Mouse (Mus musculus) left cerebral cortex, postnatal 10 days (tissue): ENCODE results near the gene Efemp1. TPM values are rescaled to one million over a fixed set of nuclear protein-coding genes. Genes with fewer than 3 reads are reported as not detected.
A peak's percentile ranks its signal among the peaks of the same experiment; 100 is the strongest.

ENCODE experiments used
- DNase-seq, 2 experiments: peaks; one replicate each; pipeline ENCODE4 v3.0.0; 2021 to 2022; ENCODE audit warnings: low spot score in 2 of 2, mixed read lengths in 1 of 2; ENCODE audit errors: extremely low spot score in 1 of 2
- intact Hi-C: fragments of 180-260 bp; cut with DNase I; formaldehyde crosslinking; loops from one replicate; pipeline ENCODE4 v1.15.1; 2025
- total RNA-seq, 2 experiments: library from RNA; stranded (reverse); gene quantifications; 2 replicates each; pipeline ENCODE4 v1.2.3; 2021

Gene Efemp1
- total RNA-seq: 1 to 10 TPM; 3.9 to 4.4 TPM

GRCm38 (mm10) chr11:28853102-28853800, at the start of gene Efemp1:
Gene Efemp1, plus strand, starts transcription at chr11:28853204.
- peak in 1 of 2 experiments; percentile 53 for DNase-seq

GRCm38 (mm10) chr11:28808685-28809084, 44.3 kb upstream of the Efemp1 start:
- peak; percentile 14 to 33 for DNase-seq
- intact Hi-C loops: loop anchor here (2.0 kb wide), 1 partner anchor 232 kb away; no protein-coding TSS in a partner anchor

More at GRCm38 (mm10) chr11:28853102-28853800, at the start of gene Efemp1:
- intact Hi-C loops: no loop called here

- intact Hi-C loops: loop anchor here (10.0 kb wide), 1 partner anchor 197 kb away; no protein-coding TSS in a partner anchor
- no peak for DNase-seq
These were observed 41.1 kb upstream of the Efemp1 start for GRCm38 (mm10) chr11:28811874-28812273.

- intact Hi-C loops: loop anchor here (10.0 kb wide), 1 partner anchor 198 kb away; no protein-coding TSS in a partner anchor
- DNase-seq: peak in 1 of 2 experiments; percentile 18
These were observed 40.4 kb upstream of the Efemp1 start for GRCm38 (mm10) chr11:28812564-28812963.

- intact Hi-C loops: loop anchor here (10.0 kb wide), 1 partner anchor 203 kb away; no protein-coding TSS in a partner anchor
- DNase-seq: no peak
These were observed 35.6 kb upstream of the Efemp1 start for GRCm38 (mm10) chr11:28817405-28817804.

GRCm38 (mm10) chr11:28826950-28827349, 26.1 kb upstream of the Efemp1 start:
- intact Hi-C loops: no loop called here
- DNase-seq: no peak

GRCm38 (mm10) chr11:28833809-28834208, 19.2 kb upstream of the Efemp1 start:
- DNase-seq: no peak
- intact Hi-C loops: no loop called here

- intact Hi-C loops: no loop called here
- no peak for DNase-seq
These were observed 17.9 kb upstream of the Efemp1 start for GRCm38 (mm10) chr11:28835141-28835540.

- DNase-seq: no peak
- intact Hi-C loops: no loop called here
These were observed 3.2 kb upstream of the Efemp1 start for GRCm38 (mm10) chr11:28849841-28850240.

GRCm38 (mm10) chr11:28851645-28852044, 1.4 kb upstream of the Efemp1 start:
- no peak for DNase-seq
- intact Hi-C loops: no loop called here

- intact Hi-C loops: no loop called here
- DNase-seq: no peak
These were observed 564 bp upstream of the Efemp1 start for GRCm38 (mm10) chr11:28852361-28852919.

- intact Hi-C loops: no loop called here
- no peak for DNase-seq
These were observed 6.1 kb downstream of the Efemp1 start for GRCm38 (mm10) chr11:28859125-28859524.

GRCm38 (mm10) chr11:28869129-28869528, 16.1 kb downstream of the Efemp1 start:
- intact Hi-C loops: no loop called here
- no peak for DNase-seq

GRCm38 (mm10) chr11:28881381-28881976, 28.5 kb downstream of the Efemp1 start:
- intact Hi-C loops: no loop called here
- DNase-seq: no peak

- intact Hi-C loops: no loop called here
- no peak for DNase-seq
These were observed 30.1 kb downstream of the Efemp1 start for GRCm38 (mm10) chr11:28883106-28883505.

- DNase-seq: no peak
- intact Hi-C loops: no loop called here
These were observed 36.5 kb downstream of the Efemp1 start for GRCm38 (mm10) chr11:28889538-28889937.

- no peak for DNase-seq
- intact Hi-C loops: no loop called here
These were observed 38.5 kb downstream of the Efemp1 start for GRCm38 (mm10) chr11:28891515-28891914.

- intact Hi-C loops: no loop called here
- peak; percentile 6 to 16 for DNase-seq
These were observed 46.4 kb downstream of the Efemp1 start for GRCm38 (mm10) chr11:28899420-28899819.

GRCm38 (mm10) chr11:28904596-28904995, 51.6 kb downstream of the Efemp1 start:
- DNase-seq: no peak
- intact Hi-C loops: no loop called here

- intact Hi-C loops: no loop called here
- DNase-seq: no peak
These were observed 53.3 kb downstream of the Efemp1 start for GRCm38 (mm10) chr11:28906288-28906687.
